Mouse (Mus musculus) testis, adult 2 months (tissue): Measurements from ENCODE around the gene Prkcz.

Experiments
- CTCF ChIP-seq: fragments of 200-500 bp; IDR thresholded peaks from 2 replicates; pipeline ENCODE4 v1.5.1; 2012; ENCODE audit warnings: low read depth, mild to moderate bottlenecking, inconsistent platforms, low read length, moderate library complexity; ENCODE audit not compliant: control insufficient read depth, insufficient read depth, insufficient replicate concordance
- POLR2A ChIP-seq: fragments of 200-500 bp; IDR thresholded peaks from 2 replicates; pipeline ENCODE4 v1.6.1; 2012; ENCODE audit warnings: low read depth, mild to moderate bottlenecking, inconsistent platforms, low read length, moderate library complexity; ENCODE audit not compliant: control insufficient read depth

GRCm38 (mm10) chr4:155286090-155286489 lies 75.1 kb downstream of the Prkcz start:
- TF ChIP-seq POLR2A (no peak), CTCF (no peak)
